Mouse (Mus musculus): Measurements from ENCODE around the gene Ly6g6e. TPM values are rescaled to one million over a fixed set of nuclear protein-coding genes. Genes with fewer than 3 reads are reported as not detected.
A peak's percentile ranks its signal among the peaks of the same experiment; 100 is the strongest.
"Not testable (repeated sequence)": the region's sequence is repeated elsewhere in the genome, so short reads cannot be mapped to it uniquely, and the experiment has no call there.

Ly6g6e gene
- total RNA-seq, 1 experiment from 2014 or later: not detected

DNA sequence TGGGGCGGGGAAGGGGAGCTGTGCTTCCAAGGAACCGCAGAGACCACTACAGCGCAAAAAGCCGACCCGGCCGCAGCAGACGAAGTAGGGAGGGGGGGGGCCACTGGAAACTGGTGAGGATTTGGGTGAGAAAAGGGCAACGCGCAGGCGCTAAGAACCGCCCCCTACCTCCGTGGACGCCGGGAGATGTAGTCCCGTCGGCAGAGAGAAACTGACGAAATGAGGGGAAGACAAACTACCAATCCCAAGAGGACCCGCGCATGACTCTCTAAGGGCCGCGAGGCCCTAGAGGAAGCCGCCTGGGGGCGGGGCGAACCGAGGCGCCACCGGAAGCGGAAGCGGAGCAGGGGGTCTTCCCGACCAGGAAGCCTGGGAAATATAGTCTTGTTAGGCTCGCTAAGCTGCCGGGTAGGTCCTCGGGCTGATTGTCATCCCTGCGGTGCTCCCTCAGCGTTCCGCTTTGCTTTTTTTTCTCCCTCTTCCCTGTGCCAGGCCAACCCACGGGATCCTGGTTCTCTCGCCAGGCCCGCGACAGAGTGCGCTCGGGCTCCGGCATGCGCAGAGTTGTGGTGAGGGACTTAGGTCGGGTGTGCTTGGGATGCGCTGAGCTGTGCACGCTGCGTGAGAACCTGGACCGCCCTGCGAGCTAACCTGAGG lies 44.6 kb downstream of the Ly6g6e start, which contains the start of gene Gpank1:
Gene Gpank1, plus strand, starts transcription at position 313 of the 657 bp plus-strand sequence.
- peak; percentile 88 for ATAC-seq (replicated peaks; ENCODE audit: insufficient number of reproducible peaks, low FRiP score, low TSS enrichment, poor library complexity, severe bottlenecking)

DNA sequence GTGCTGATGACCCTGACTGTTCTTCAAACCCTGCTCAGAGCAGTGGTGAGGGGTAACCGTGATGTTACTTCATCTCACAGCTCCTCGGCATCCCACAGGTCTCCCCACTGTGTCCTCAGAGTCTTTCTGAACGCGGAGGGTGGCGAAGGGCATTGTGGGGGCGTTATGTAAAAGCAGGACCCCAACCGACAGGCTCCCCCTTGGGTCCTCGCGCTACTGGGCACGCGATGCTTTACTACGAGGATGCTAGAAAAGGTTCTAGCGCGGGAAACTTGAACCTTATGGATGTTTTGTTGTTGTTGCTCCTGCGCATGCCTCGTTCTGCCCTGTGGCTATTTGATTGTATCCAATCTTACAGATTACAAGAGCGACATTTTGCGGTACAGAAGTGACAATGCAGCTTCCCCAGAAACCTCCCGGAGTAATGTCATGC lies 45.2 kb downstream of the Ly6g6e start, which contains the start of gene Csnk2b:
Gene Csnk2b, minus strand, starts transcription at position 183 of the 433 bp plus-strand sequence.
- ATAC-seq (replicated peaks; ENCODE audit: insufficient number of reproducible peaks, low FRiP score, low TSS enrichment, poor library complexity, severe bottlenecking): 0 out of 2 replicates have a peak, but pooled peaks have one; percentile 7

DNA sequence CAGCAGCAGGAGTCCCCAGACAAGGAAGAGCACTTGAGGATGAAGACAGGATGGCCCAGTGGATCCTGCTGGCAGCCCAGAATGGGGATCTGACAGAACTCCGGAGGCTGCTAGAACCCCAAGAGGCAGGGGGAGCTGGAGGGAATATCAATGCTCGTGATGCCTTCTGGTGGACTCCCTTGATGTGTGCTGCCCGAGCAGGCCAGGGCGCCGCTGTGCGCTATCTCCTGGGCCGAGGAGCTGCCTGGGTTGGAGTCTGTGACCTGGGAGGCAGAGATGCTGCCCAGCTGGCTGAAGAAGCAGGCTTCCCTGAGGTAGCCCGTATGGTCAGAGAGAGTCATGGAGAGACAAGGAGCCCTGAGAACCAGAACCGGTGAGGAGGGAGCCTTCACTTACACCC lies 46.6 kb downstream of the Ly6g6e start:
- ATAC-seq (replicated peaks; ENCODE audit: insufficient number of reproducible peaks, low FRiP score, low TSS enrichment, poor library complexity, severe bottlenecking): not testable (repeated sequence)

DNA sequence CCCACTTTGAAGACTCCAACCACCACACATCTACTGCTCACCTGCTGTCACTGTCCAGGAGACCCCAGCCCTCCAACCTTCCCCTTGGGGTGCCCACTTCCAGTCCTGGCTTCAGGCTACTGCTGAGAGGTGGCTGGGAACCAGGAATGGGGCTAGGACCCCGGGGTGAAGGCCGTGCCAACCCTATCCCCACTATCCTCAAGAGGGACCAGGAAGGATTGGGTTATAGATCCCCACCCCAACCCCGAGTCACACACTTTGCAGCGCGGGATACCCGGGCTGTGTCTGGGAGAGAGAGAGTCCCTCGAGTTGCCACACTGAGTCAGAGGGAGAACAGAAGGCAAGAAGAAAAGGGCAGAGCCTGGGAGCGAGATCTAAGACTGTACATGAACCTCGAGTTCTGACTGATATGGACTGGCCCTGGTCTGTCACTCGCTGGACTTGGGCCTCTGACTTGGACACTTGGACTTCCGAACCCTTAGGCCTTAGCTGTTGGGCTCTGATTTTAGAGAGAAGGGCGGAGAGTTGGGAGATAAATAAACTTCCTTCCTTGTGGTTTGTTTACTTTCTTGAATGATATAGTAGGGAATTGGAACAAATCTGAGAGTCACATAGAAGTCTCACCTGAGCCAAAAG lies 47.7 kb downstream of the Ly6g6e start:
- ATAC-seq (replicated peaks; ENCODE audit: insufficient number of reproducible peaks, low FRiP score, low TSS enrichment, poor library complexity, severe bottlenecking): not testable (repeated sequence)

DNA sequence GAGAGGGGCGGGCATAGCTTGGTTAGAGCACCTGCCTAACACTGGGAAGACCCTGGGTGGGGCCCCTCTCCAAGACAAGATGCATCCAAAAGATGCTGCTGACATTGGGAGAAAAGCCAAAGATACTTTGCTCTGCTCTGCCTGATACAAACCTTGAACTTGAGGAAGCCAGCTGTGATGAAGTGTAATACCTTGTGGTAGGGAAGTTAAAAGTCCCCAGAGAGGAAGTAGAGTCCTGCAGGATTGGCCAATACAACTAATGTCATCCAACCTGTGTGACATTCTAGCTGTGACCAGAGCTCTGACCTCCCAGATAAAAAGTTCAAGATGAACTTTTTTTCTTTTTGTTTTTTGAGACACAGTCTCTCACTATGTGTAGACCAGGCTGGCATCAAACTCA lies 48.4 kb downstream of the Ly6g6e start:
- peak; percentile 33 for ATAC-seq (replicated peaks; ENCODE audit: insufficient number of reproducible peaks, low FRiP score, low TSS enrichment, poor library complexity, severe bottlenecking)

DNA sequence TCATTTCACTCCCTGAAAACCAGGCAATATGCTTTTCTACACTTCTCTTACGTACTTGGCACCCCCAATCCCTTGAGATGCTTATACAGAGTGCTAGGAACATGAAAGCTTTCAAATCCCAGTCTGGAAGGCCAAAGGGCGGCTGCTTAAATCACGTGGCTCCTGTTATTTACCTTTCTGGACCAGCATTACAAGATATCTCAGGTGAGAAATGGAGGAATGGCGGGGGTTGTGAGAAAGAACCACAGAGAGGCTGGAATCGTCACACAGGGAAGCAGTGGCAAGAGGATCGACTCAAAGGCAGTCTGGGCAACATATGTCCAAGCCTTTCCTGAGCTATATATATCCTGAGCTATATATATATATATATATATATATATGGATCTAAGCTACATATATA lies 48.9 kb downstream of the Ly6g6e start:
- no peak for ATAC-seq (replicated peaks; ENCODE audit: insufficient number of reproducible peaks, low FRiP score, low TSS enrichment, poor library complexity, severe bottlenecking)

DNA sequence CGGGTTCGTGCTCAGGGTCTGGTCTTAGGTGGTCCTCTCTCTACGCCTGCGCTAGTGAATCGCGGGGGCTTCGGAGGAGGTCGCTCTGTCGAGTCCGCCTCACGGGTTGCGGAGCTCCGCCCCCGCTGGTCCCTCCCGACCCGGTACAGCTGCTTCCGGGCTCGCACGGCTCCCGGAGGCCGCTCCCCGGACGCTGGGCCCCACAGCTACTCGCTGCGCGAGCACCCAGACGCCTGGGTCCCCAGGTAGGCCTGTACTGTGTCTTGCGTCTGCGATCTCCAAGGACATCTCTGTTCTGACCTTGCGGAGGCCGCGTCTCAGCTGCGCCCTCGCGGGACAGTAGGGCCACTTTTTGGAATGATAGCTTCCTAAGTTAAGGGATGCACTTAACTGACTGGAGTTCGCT lies 49.5 kb downstream of the Ly6g6e start, which contains the start of gene D17H6S53E:
Gene D17H6S53E, plus strand, starts transcription at position 168 of the 406 bp plus-strand sequence.
- peak; percentile 20; the same call in 1 of the 2 replicates for ATAC-seq (replicated peaks; ENCODE audit: insufficient number of reproducible peaks, low FRiP score, low TSS enrichment, poor library complexity, severe bottlenecking)

DNA sequence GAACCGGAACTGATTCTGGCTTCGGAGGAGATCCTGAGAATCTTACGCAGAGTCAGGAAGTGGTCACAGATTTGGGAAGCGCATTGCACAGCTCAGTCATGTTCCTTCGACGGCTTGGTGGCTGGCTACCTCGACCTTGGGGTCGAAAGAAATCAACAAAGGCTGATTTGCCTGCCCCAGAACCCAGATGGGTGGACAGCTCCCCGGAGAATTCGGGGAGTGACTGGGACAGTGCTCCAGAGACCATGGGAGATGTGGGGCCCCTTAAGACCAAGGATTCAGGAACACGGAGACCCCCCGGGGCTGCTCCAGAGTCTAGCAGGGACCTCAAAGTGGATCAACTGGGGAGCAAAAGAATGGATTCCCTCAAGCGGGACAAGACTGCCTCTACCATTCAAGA lies 50.3 kb downstream of the Ly6g6e start:
- no peak for ATAC-seq (replicated peaks; ENCODE audit: insufficient number of reproducible peaks, low FRiP score, low TSS enrichment, poor library complexity, severe bottlenecking)

Other genes starting within 250 kb of the Ly6g6e start
- 28.8 to 49.5 TPM (median 40.0 TPM) in 3 replicates for gene Stk19, start 240.0 kb upstream of the Ly6g6e start, total RNA-seq (2017)
- gene Dxo, start 239.9 kb upstream of the Ly6g6e start, total RNA-seq (2017): 13.2 to 57.9 TPM (median 29.1 TPM) in 3 replicates
- gene Skiv2l, start 226.7 kb upstream of the Ly6g6e start, total RNA-seq (2017): 55.7 to 103 TPM (median 62.4 TPM) in 3 replicates
- 16.3 to 45.3 TPM (median 33.1 TPM) in 3 replicates for gene Nelfe, start 226.5 kb upstream of the Ly6g6e start, total RNA-seq (2017)
- 1.1 to 4.8 TPM (median 2.8 TPM) in 3 replicates for gene Cfb, start 214.4 kb upstream of the Ly6g6e start, total RNA-seq (2017)
- 0.57 to 1.7 TPM (median 1.6 TPM) in 3 replicates for gene Zbtb12, start 197.4 kb upstream of the Ly6g6e start, total RNA-seq (2017)
- not detected in 3 replicates for gene Gm20547, start 194.9 kb upstream of the Ly6g6e start, total RNA-seq (2017)
- gene C2, start 178.6 kb upstream of the Ly6g6e start, total RNA-seq (2017): not detected in 3 replicates
- gene Ehmt2, start 178.4 kb upstream of the Ly6g6e start, total RNA-seq (2017): 92.4 to 105 TPM (median 102 TPM) in 3 replicates
- gene Slc44a4, start 162.4 kb upstream of the Ly6g6e start, total RNA-seq (2017): not detected in 3 replicates
- gene Neu1, start 145.6 kb upstream of the Ly6g6e start, total RNA-seq (2017): 29.6 to 39.9 TPM (median 37.2 TPM) in 3 replicates
- gene Hspa1b, start 117.7 kb upstream of the Ly6g6e start, total RNA-seq (2017): 12.5 to 375 TPM (median 15.8 TPM) in 3 replicates
- gene Gm20481, start 107.0 kb upstream of the Ly6g6e start, total RNA-seq (2017): 1.4 TPM in 1 of 3 replicates, not detected in the others
- 4.9 to 201 TPM (median 8.6 TPM) in 3 replicates for gene Hspa1a, start 104.7 kb upstream of the Ly6g6e start, total RNA-seq (2017)
- gene Hspa1l, start 104.2 kb upstream of the Ly6g6e start, total RNA-seq (2017): 1.1 to 1.7 TPM in 2 of 3 replicates, not detected in the other
- 9.3 to 13.9 TPM (median 10.6 TPM) in 3 replicates for gene Lsm2, start 95.0 kb upstream of the Ly6g6e start, total RNA-seq (2017)
- gene Vars, start 75.9 kb upstream of the Ly6g6e start, total RNA-seq (2017): 89.9 to 126 TPM (median 116 TPM) in 3 replicates
- not detected in 3 replicates for gene Vwa7, start 60.3 kb upstream of the Ly6g6e start, total RNA-seq (2017)
- gene Sapcd1, start 48.9 kb upstream of the Ly6g6e start, total RNA-seq (2017): 1.2 TPM in 1 of 3 replicates, not detected in the others
- gene Msh5, start 30.2 kb upstream of the Ly6g6e start, total RNA-seq (2017): 0.76 to 1.6 TPM in 2 of 3 replicates, not detected in the other
- gene Clic1, start 26.9 kb upstream of the Ly6g6e start, total RNA-seq (2017): 356 to 514 TPM (median 477 TPM) in 3 replicates
- 1.1 TPM in 1 of 3 replicates, not detected in the others for gene Ddah2, start 17.9 kb upstream of the Ly6g6e start, total RNA-seq (2017)
- gene Ly6g6c, start 11.5 kb upstream of the Ly6g6e start, total RNA-seq (2017): not detected in 3 replicates
- 0.57 to 3.1 TPM (median 0.75 TPM) in 3 replicates for gene Mpig6b, start 10.7 kb upstream of the Ly6g6e start, total RNA-seq (2017)
- gene Ly6g6d, start 1.2 kb downstream of the Ly6g6e start, total RNA-seq (2017): 2.3 TPM in 1 of 3 replicates, not detected in the others
- 0.39 TPM in 1 of 3 replicates, not detected in the others for gene Ly6g6f, start 8.7 kb downstream of the Ly6g6e start, total RNA-seq (2017)
- gene Abhd16a, start 12.4 kb downstream of the Ly6g6e start, total RNA-seq (2017): 24.3 to 47.0 TPM (median 28.3 TPM) in 3 replicates
- not detected in 3 replicates for gene Ly6g5c, start 31.4 kb downstream of the Ly6g6e start, total RNA-seq (2017)
- not detected in 3 replicates for gene Ly6g5b, start 38.5 kb downstream of the Ly6g6e start, total RNA-seq (2017)
- 62.4 to 126 TPM (median 65.8 TPM) in 3 replicates for gene Gpank1, start 44.6 kb downstream of the Ly6g6e start, total RNA-seq (2017)
- 188 to 293 TPM (median 226 TPM) in 3 replicates for gene Csnk2b, start 45.2 kb downstream of the Ly6g6e start, total RNA-seq (2017)
- 33.5 to 43.7 TPM (median 42.6 TPM) in 3 replicates for gene D17H6S53E, start 49.5 kb downstream of the Ly6g6e start, total RNA-seq (2017)
- 1.4 TPM in 1 of 3 replicates, not detected in the others for gene Apom, start 55.1 kb downstream of the Ly6g6e start, total RNA-seq (2017)
- gene Bag6, start 58.3 kb downstream of the Ly6g6e start, total RNA-seq (2017): 72.4 to 192 TPM (median 104 TPM) in 3 replicates
- gene Prrc2a, start 88.0 kb downstream of the Ly6g6e start, total RNA-seq (2017): 21.3 to 57.6 TPM (median 32.1 TPM) in 3 replicates
- 20.7 to 64.8 TPM (median 31.9 TPM) in 3 replicates for gene Aif1, start 99.2 kb downstream of the Ly6g6e start, total RNA-seq (2017)
- gene Lst1, start 111.5 kb downstream of the Ly6g6e start, total RNA-seq (2017): 763 to 1,006 TPM (median 964 TPM) in 3 replicates
- 38.1 to 48.1 TPM (median 38.4 TPM) in 3 replicates for gene Ltb, start 117.5 kb downstream of the Ly6g6e start, total RNA-seq (2017)
- gene Tnf, start 125.1 kb downstream of the Ly6g6e start, total RNA-seq (2017): 37.0 to 62.7 TPM (median 38.1 TPM) in 3 replicates
- gene Lta, start 128.4 kb downstream of the Ly6g6e start, total RNA-seq (2017): 1.7 TPM in 1 of 3 replicates, not detected in the others
- 0.64 to 2.9 TPM (median 2.7 TPM) in 3 replicates for gene Gm16181, start 143.9 kb downstream of the Ly6g6e start, total RNA-seq (2017)
- 1.4 to 6.5 TPM (median 2.6 TPM) in 3 replicates for gene Atp6v1g2, start 156.8 kb downstream of the Ly6g6e start, total RNA-seq (2017)
- gene Nfkbil1, start 158.9 kb downstream of the Ly6g6e start, total RNA-seq (2017): 3.6 to 10.9 TPM (median 5.1 TPM) in 3 replicates
- 98.8 to 141 TPM (median 101 TPM) in 3 replicates for gene Ddx39b, start 164.8 kb downstream of the Ly6g6e start, total RNA-seq (2017)
- gene H2-D1, start 185.8 kb downstream of the Ly6g6e start, total RNA-seq (2017): 2,987 to 4,272 TPM (median 3,836 TPM) in 3 replicates
- 0.11 to 0.38 TPM in 2 of 3 replicates, not detected in the other for gene H2-Q1, start 243.5 kb downstream of the Ly6g6e start, total RNA-seq (2017)